Mouse (Mus musculus): ENCODE measurements around the gene Mipol1.

- TF ChIP-seq CTCF (IDR thresholded peaks at IDR 0.05; ENCODE audit: low read depth, low read length) (no peak), POLR2A (IDR thresholded peaks at IDR 0.05; ENCODE audit: extremely low read depth, insufficient read depth, low read length) (no peak)
These were observed 28.3 kb upstream of the Mipol1 start for GRCm38 (mm10) chr12:57201901-57202300.
